Mouse (Mus musculus): Measurements from ENCODE around the gene Chrna3. TPM values are rescaled to one million over a fixed set of nuclear protein-coding genes. Genes with fewer than 3 reads are reported as not detected.

Gene Chrna3
- total and polyA plus RNA-seq, 3 experiments, result not detected

- TF ChIP-seq RAD21 (IDR thresholded peaks at IDR 0.05; ENCODE audit: low read depth, low read length) (no peak), GATA1 (IDR thresholded peaks at IDR 0.05; ENCODE audit: low read depth, low read length) (no peak), E2F4 (IDR thresholded peaks at IDR 0.05; ENCODE audit: borderline replicate concordance, low read depth, low read length) (no peak), POLR2AphosphoS5 (IDR thresholded peaks at IDR 0.05; ENCODE audit: borderline replicate concordance, low read depth, low read length) (no peak), MAX (IDR thresholded peaks at IDR 0.05; ENCODE audit: low read length) (no peak), POLR2AphosphoS2 (IDR thresholded peaks at IDR 0.05; ENCODE audit: low read length) (no peak), HCFC1 (IDR thresholded peaks at IDR 0.05; ENCODE audit: low read depth, low read length) (no peak), SMC3 (IDR thresholded peaks at IDR 0.05; ENCODE audit: low read depth, low read length) (no peak), MYC (IDR thresholded peaks at IDR 0.05; ENCODE audit: low read depth, low read length) (no peak), MXI1 (IDR thresholded peaks at IDR 0.05; ENCODE audit: low read depth, low read length) (no peak), UBTF (IDR thresholded peaks at IDR 0.05; ENCODE audit: borderline replicate concordance, insufficient read depth, low read depth, low read length) (no peak), RCOR1 (IDR thresholded peaks at IDR 0.05; ENCODE audit: low read depth, low read length) (no peak), ZNF384 (IDR thresholded peaks at IDR 0.05; ENCODE audit: low read depth, low read length) (no peak), ELF1 (IDR thresholded peaks at IDR 0.05; ENCODE audit: low read depth, low read length) (no peak), NELFE (IDR thresholded peaks at IDR 0.05; ENCODE audit: low read depth, low read length) (no peak), EP300 (IDR thresholded peaks at IDR 0.05; ENCODE audit: low read depth in 1 of 2, low read length in 2 of 2) (no peak), TBP (IDR thresholded peaks at IDR 0.05; ENCODE audit: low read depth, low read length) (no peak), KAT2A (conservative IDR thresholded peaks at IDR 0.05; ENCODE audit: low read depth, low read length) (no peak)
- Histone ChIP-seq H3K9me3 (replicated peaks; ENCODE audit: insufficient read depth, low read length) (no peaks in the 10 kb centered on the region), H3K4me3 (ENCODE audit: control insufficient read depth in 1 of 2, insufficient read depth in 1 of 2, low read depth in 2 of 2, low read length in 2 of 2) (no peak overlapping the region), H3K27me3 (ENCODE audit: control insufficient read depth in 1 of 2, insufficient read depth in 2 of 2, low read length in 2 of 2) (peaks cover 3 to 19% of the 10 kb centered on the region in 2 experiments), H3K4me1 (ENCODE audit: control insufficient read depth in 1 of 2, insufficient read depth in 2 of 2, low read length in 2 of 2) (no peaks in the 10 kb centered on the region; a peak in 1 of 4 replicates), H3K79me2 (ENCODE audit: control insufficient read depth, insufficient read depth, low read length, poor library complexity) (no peaks in the 10 kb centered on the region), H3K36me3 (ENCODE audit: control insufficient read depth in 1 of 2, insufficient read depth in 2 of 2, low read length in 2 of 2) (no peaks in the 10 kb centered on the region), H3K27ac (ENCODE audit: control insufficient read depth, low read depth, low read length) (no peak overlapping the region), H3K9ac (ENCODE audit: control insufficient read depth, low read depth, low read length, poor library complexity, severe bottlenecking) (no peak overlapping the region)
- no peak for DNase-seq (ENCODE audit: low read depth, low spot score)
These were observed 5.2 kb upstream of the Chrna3 start for GRCm38 (mm10) chr9:55031435-55032167.

- no peaks in the 10 kb centered on the region for H3K9me3 ChIP-seq (replicated peaks; ENCODE audit: insufficient read depth, low read length)
- H3K4me1 ChIP-seq (ENCODE audit: control insufficient read depth in 1 of 2, insufficient read depth in 2 of 2, low read length in 2 of 2), result no peaks in the 10 kb centered on the region; a peak in 1 of 4 replicates
- H3K36me3 ChIP-seq (ENCODE audit: control insufficient read depth in 1 of 2, insufficient read depth in 2 of 2, low read length in 2 of 2), result no peaks in the 10 kb centered on the region
- H3K27ac ChIP-seq (ENCODE audit: control insufficient read depth, low read depth, low read length), result no peak overlapping the region
- TF ChIP-seq ZC3H11A (IDR thresholded peaks at IDR 0.05; ENCODE audit: low read depth, low read length), result no peak
- no peak for TF ChIP-seq USF1 (IDR thresholded peaks at IDR 0.05; ENCODE audit: low read depth, low read length)
- no peak for TF ChIP-seq BHLHE40 (IDR thresholded peaks at IDR 0.05; ENCODE audit: borderline replicate concordance, low read depth, low read length)
- no peak for TF ChIP-seq ELF1 (IDR thresholded peaks at IDR 0.05; ENCODE audit: low read depth, low read length)
- TF ChIP-seq CHD2 (IDR thresholded peaks at IDR 0.05; ENCODE audit: low read length), result no peak
- no peak overlapping the region for H3K9ac ChIP-seq (ENCODE audit: control insufficient read depth, low read depth, low read length, poor library complexity, severe bottlenecking)
- no peaks in the 10 kb centered on the region for H3K79me2 ChIP-seq (ENCODE audit: control insufficient read depth, insufficient read depth, low read length, poor library complexity)
- no peak overlapping the region for H3K4me3 ChIP-seq (ENCODE audit: control insufficient read depth in 1 of 2, insufficient read depth in 1 of 2, low read depth in 2 of 2, low read length in 2 of 2)
- peaks cover 0 to 3% of the 10 kb centered on the region in 2 experiments; a peak in 1 of 4 replicates for H3K27me3 ChIP-seq (ENCODE audit: control insufficient read depth in 1 of 2, insufficient read depth in 2 of 2, low read length in 2 of 2)
- DNase-seq (ENCODE audit: low read depth, low spot score), result no peak
These were observed 658 bp downstream of the Chrna3 start for GRCm38 (mm10) chr9:55025534-55026274.

All from MEL (cell line).